ENCODE assay signal across 27 mouse cellular contexts in genomic region chr4:45402281-45402680, GRCm38 (mm10). TPM values are rescaled to one million over a fixed set of nuclear protein-coding genes. Genes with fewer than 3 reads are reported as not detected.
A peak's percentile ranks its signal among the peaks of the same experiment; 100 is the strongest.
DNase-seq lines count a peak whose midpoint lies in the region; ATAC-seq and TF ChIP-seq lines count a peak whose summit lies in the region.
"Had no signal": no experiment of that assay in that cellular context is flagged by ENCODE, and none has a peak within 500 bp of the region (broad histone marks: within the 10 kb centered on the region; RNA-seq: fewer than 3 reads in every experiment).

No protein-coding gene starts in this region.

- no peak for TF ChIP-seq EP300 in heart, postnatal 0 days (IDR thresholded peaks at IDR 0.05; ENCODE audit: low read depth)
- TF ChIP-seq EP300 in MEL (IDR thresholded peaks at IDR 0.05; ENCODE audit: low read depth in 1 of 2, low read length in 2 of 2): no peak

- no peaks in the 10 kb centered on the region for H3K9me3 ChIP-seq in heart, postnatal 0 days (replicated peaks; ENCODE audit: control insufficient read depth, low read length)
- no peaks in the 10 kb centered on the region for H3K9me3 ChIP-seq in MEL (replicated peaks; ENCODE audit: insufficient read depth, low read length)
- H3K9me3 ChIP-seq in liver, embryonic 16.5 days (replicated peaks; ENCODE audit: control insufficient read depth, low read length): no peaks in the 10 kb centered on the region
- no peaks in the 10 kb centered on the region for H3K9me3 ChIP-seq in hindbrain, embryonic 12.5 days (replicated peaks)
- H3K9me3 ChIP-seq: forebrain, embryonic 10.5 days; forebrain, embryonic 15.5 days; hindbrain, embryonic 10.5 days; limb, embryonic 10.5 days; limb, embryonic 15.5 days; lung, embryonic 15.5 days; neural tube, embryonic 12.5 days had no signal

- no peak for TF ChIP-seq CTCF in heart, postnatal 0 days (IDR thresholded peaks at IDR 0.05; ENCODE audit: low read depth)
- TF ChIP-seq CTCF in MEL (IDR thresholded peaks at IDR 0.05 in 2 of 3, conservative IDR thresholded peaks at IDR 0.05 in 1 of 3; ENCODE audit: control insufficient read depth in 1 of 3, insufficient read depth in 1 of 3, low read depth in 2 of 3, low read length in 3 of 3, poor library complexity in 1 of 3, severe bottlenecking in 1 of 3): no peak
- no peak for TF ChIP-seq CTCF in bone marrow, adult 2 months (IDR thresholded peaks at IDR 0.05; ENCODE audit: control insufficient read depth, insufficient read depth, low read length)

- WGBS in heart, postnatal 0 days: 88% methylated on average over 4 of the region's 4 CpGs
- 51% methylated on average over 4 of the region's 4 CpGs for WGBS in bone marrow, adult 2 months
- 54% methylated on average over 4 of the region's 4 CpGs for WGBS in liver, embryonic 16.5 days (ENCODE audit: insufficient replicate concordance)
- 92% methylated on average over 4 of the region's 4 CpGs for WGBS in hindbrain, embryonic 12.5 days

- no peak for TF ChIP-seq RAD21 in MEL (IDR thresholded peaks at IDR 0.05; ENCODE audit: low read depth, low read length)

- no peak overlapping the region for H3K4me2 ChIP-seq in heart, postnatal 0 days (ENCODE audit: low read depth, low read length)
- H3K4me2 ChIP-seq in liver, embryonic 16.5 days (ENCODE audit: low read depth, low read length): peak overlapping the region; percentile 54
- H3K4me2 ChIP-seq in hindbrain, embryonic 12.5 days (replicated peaks): no peak overlapping the region
- H3K4me2 ChIP-seq: forebrain, embryonic 15.5 days; limb, embryonic 15.5 days; lung, embryonic 15.5 days; midbrain, embryonic 11.5 days; neural tube, embryonic 12.5 days had no signal

- peaks cover 61% of the 10 kb centered on the region for H3K36me3 ChIP-seq in heart, postnatal 0 days (replicated peaks; ENCODE audit: control insufficient read depth, insufficient read depth, low read length)
- H3K36me3 ChIP-seq in MEL (ENCODE audit: control insufficient read depth in 1 of 2, insufficient read depth in 2 of 2, low read length in 2 of 2): peaks cover 14 to 32% of the 10 kb centered on the region in 2 experiments
- H3K36me3 ChIP-seq in liver, embryonic 16.5 days (ENCODE audit: control insufficient read depth, insufficient read depth): peaks cover 52% of the 10 kb centered on the region
- peaks cover 68% of the 10 kb centered on the region for H3K36me3 ChIP-seq in hindbrain, embryonic 12.5 days

- no peak for DNase-seq in heart, postnatal 0 days (ENCODE audit: low spot score)
- no peak for DNase-seq in heart, postnatal 25 days (ENCODE audit: low spot score)
- no peak for DNase-seq in MEL (ENCODE audit: low read depth, low spot score)
- DNase-seq in B cell, adult 2 months: no peak
- no peak for DNase-seq in right cerebral cortex, postnatal 14 days
- DNase-seq: adrenal gland, postnatal 25 days; cerebellum, adult 18-20 months; cerebellum, postnatal 25 days; kidney, adult 8-10 months; kidney, postnatal 10 days; layer of hippocampus, postnatal 36 days; right cerebral cortex, adult 18-20 months had no signal

- H3K4me3 ChIP-seq in heart, postnatal 0 days (ENCODE audit: low read depth, low read length): no peak overlapping the region
- H3K4me3 ChIP-seq in MEL (ENCODE audit: control insufficient read depth in 1 of 2, insufficient read depth in 1 of 2, low read depth in 2 of 2, low read length in 2 of 2): peak overlapping the region in 1 of 2 experiments; percentile 13; a peak in 1 of 4 replicates
- peak overlapping the region; percentile 23 for H3K4me3 ChIP-seq in bone marrow, adult 2 months (replicated peaks; ENCODE audit: control insufficient read depth, low read depth, low read length)
- H3K4me3 ChIP-seq in liver, embryonic 16.5 days (ENCODE audit: low read depth, low read length): peak overlapping the region; percentile 40
- no peak overlapping the region for H3K4me3 ChIP-seq in hindbrain, embryonic 12.5 days
- H3K4me3 ChIP-seq: forebrain, embryonic 10.5 days; forebrain, embryonic 15.5 days; heart, adult 2 months; hindbrain, embryonic 10.5 days; limb, embryonic 10.5 days; limb, embryonic 15.5 days; lung, embryonic 15.5 days; neural tube, embryonic 12.5 days had no signal

- intact Hi-C loops in heart, postnatal 25 days (cut with DNase I): loop anchor here (10.0 kb wide), 1 partner anchor 317 kb away; the partner anchor contains the start of gene Fbxo10

- no peaks in the 10 kb centered on the region for H3K27me3 ChIP-seq in heart, postnatal 0 days (ENCODE audit: control insufficient read depth, insufficient read depth, low read length)
- no peaks in the 10 kb centered on the region for H3K27me3 ChIP-seq in MEL (ENCODE audit: control insufficient read depth in 1 of 2, insufficient read depth in 2 of 2, low read length in 2 of 2)
- no peaks in the 10 kb centered on the region for H3K27me3 ChIP-seq in liver, embryonic 16.5 days (ENCODE audit: control insufficient read depth, insufficient read depth, low read depth, low read length)
- H3K27me3 ChIP-seq in hindbrain, embryonic 12.5 days: no peaks in the 10 kb centered on the region
- H3K27me3 ChIP-seq: forebrain, embryonic 15.5 days; limb, embryonic 15.5 days; lung, embryonic 15.5 days; neural tube, embryonic 12.5 days; Patski had no signal

- peak overlapping the region; percentile 23; the same call in 1 of the 2 replicates for H3K27ac ChIP-seq in heart, postnatal 0 days (ENCODE audit: low read depth)
- H3K27ac ChIP-seq in MEL (ENCODE audit: control insufficient read depth, low read depth, low read length): peak overlapping the region; percentile 62
- H3K27ac ChIP-seq in bone marrow, adult 2 months (ENCODE audit: control insufficient read depth, insufficient read depth, low read depth, low read length, poor library complexity): peak overlapping the region; percentile 68; the same call in 1 of the 2 replicates
- H3K27ac ChIP-seq in liver, embryonic 16.5 days (ENCODE audit: low read length): peak overlapping the region; percentile 96
- no peak overlapping the region for H3K27ac ChIP-seq in hindbrain, embryonic 12.5 days
- H3K27ac ChIP-seq: forebrain, embryonic 10.5 days; forebrain, embryonic 15.5 days; heart, adult 2 months; hindbrain, embryonic 10.5 days; limb, embryonic 10.5 days; limb, embryonic 15.5 days; neural tube, embryonic 12.5 days had no signal

- peaks cover 26% of the 10 kb centered on the region for H3K4me1 ChIP-seq in heart, postnatal 0 days (ENCODE audit: control insufficient read depth, insufficient read depth)
- H3K4me1 ChIP-seq in MEL (ENCODE audit: control insufficient read depth in 1 of 2, insufficient read depth in 2 of 2, low read length in 2 of 2): peaks cover 10 to 36% of the 10 kb centered on the region in 2 experiments
- peaks cover 2% of the 10 kb centered on the region for H3K4me1 ChIP-seq in bone marrow, adult 2 months (ENCODE audit: control insufficient read depth, insufficient read depth, low read length)
- H3K4me1 ChIP-seq in liver, embryonic 16.5 days (ENCODE audit: control insufficient read depth, low read depth, low read length): peaks cover 50% of the 10 kb centered on the region
- peaks cover 17% of the 10 kb centered on the region for H3K4me1 ChIP-seq in hindbrain, embryonic 12.5 days

- H3K9ac ChIP-seq in heart, postnatal 0 days (replicated peaks; ENCODE audit: low read depth, low read length): no peak overlapping the region
- H3K9ac ChIP-seq in MEL (ENCODE audit: control insufficient read depth, low read depth, low read length, poor library complexity, severe bottlenecking): no peak overlapping the region
- peak overlapping the region; percentile 53; the same call in 1 of the 2 replicates for H3K9ac ChIP-seq in liver, embryonic 16.5 days (ENCODE audit: low read depth, low read length)
- H3K9ac ChIP-seq in hindbrain, embryonic 12.5 days: no peak overlapping the region
- H3K9ac ChIP-seq: forebrain, embryonic 15.5 days; limb, embryonic 15.5 days; lung, embryonic 15.5 days; neural tube, embryonic 12.5 days had no signal

- TF ChIP-seq POLR2A in MEL (IDR thresholded peaks at IDR 0.05; ENCODE audit: control insufficient read depth in 1 of 2, insufficient read depth in 1 of 2, low read depth in 1 of 2, low read length in 2 of 2, poor library complexity in 1 of 2): no peak
- TF ChIP-seq POLR2A in bone marrow, adult 2 months (IDR thresholded peaks at IDR 0.05; ENCODE audit: borderline replicate concordance, control insufficient read depth, low read depth, low read length): no peak

- ATAC-seq in heart, postnatal 0 days (ENCODE audit: insufficient read depth, low read depth): no peak
- no peak for ATAC-seq in liver, embryonic 16.5 days (ENCODE audit: low read depth)
- ATAC-seq in hindbrain, embryonic 12.5 days (ENCODE audit: low FRiP score): no peak
- ATAC-seq: forebrain, embryonic 15.5 days; hindbrain, embryonic 16.5 days; midbrain, embryonic 16.5 days; Patski had no signal

- H3K79me2 ChIP-seq in MEL (ENCODE audit: control insufficient read depth, insufficient read depth, low read length, poor library complexity): peaks cover 20% of the 10 kb centered on the region

TF ChIP-seq in MEL, 35 proteins besides CTCF, POLR2A, EP300 and RAD21 (continues in another document):
- TF ChIP-seq NELFE (IDR thresholded peaks at IDR 0.05; ENCODE audit: low read depth, low read length) (no peak), JUND (IDR thresholded peaks at IDR 0.05; ENCODE audit: low read depth, low read length) (no peak)

RNA-seq across cellular contexts. Expression of gene Slc25a51, which starts 6.3 kb away (rescaled TPM):
- 136 and 190 TPM in 2 replicates for total RNA-seq in heart, postnatal 0 days (2014; rRNA removed; ENCODE audit: low replicate concordance)
- 60.9 and 70.1 TPM in 2 replicates for polyA plus RNA-seq in heart, postnatal 0 days (2015; fragmentation: Nextera tagmentation; extraction: Ambion mirVana)
- 100 to 1,000 TPM; 105 to 128 TPM for total RNA-seq in heart, postnatal 25 days (2021)
- total RNA-seq in MEL (2012; rRNA removed): 43.8 and 47.6 TPM in 2 replicates
- polyA plus RNA-seq in MEL (2012; ENCODE audit: insufficient read depth in 1 of 2, insufficient read length in 2 of 2, low read depth in 1 of 2, low replicate concordance in 2 of 2, missing spikeins in 1 of 2): 100 to 1,000 TPM in 1 of 2 experiments, 10 to 100 TPM in 1; 47.5 to 395 TPM
- 97.1 and 115 TPM in 2 replicates for polyA plus RNA-seq in bone marrow, adult 2 months (2011; ENCODE audit: insufficient read depth, insufficient read length, low replicate concordance, missing spikeins)
- polyA plus RNA-seq in liver, embryonic 16.5 days (2015; fragmentation: Nextera tagmentation; extraction: Ambion mirVana): 76.1 and 79.3 TPM in 2 replicates
- polyA plus RNA-seq in hindbrain, embryonic 12.5 days (2016; fragmentation: Nextera tagmentation; extraction: Ambion mirVana): 78.7 and 82.7 TPM in 2 replicates

RNA-seq across cellular contexts. Expression of gene Exosc3, which starts 59.7 kb away (rescaled TPM):
- total RNA-seq in heart, postnatal 0 days (2014; rRNA removed; ENCODE audit: low replicate concordance): 20.6 and 29.2 TPM in 2 replicates
- polyA plus RNA-seq in heart, postnatal 0 days (2015; fragmentation: Nextera tagmentation; extraction: Ambion mirVana): 24.2 and 25.8 TPM in 2 replicates
- total RNA-seq in heart, postnatal 25 days (2021): 10 to 100 TPM; 12.6 to 14.2 TPM
- 174 and 184 TPM in 2 replicates for total RNA-seq in MEL (2012; rRNA removed)
- polyA plus RNA-seq in MEL (2012; ENCODE audit: insufficient read depth in 1 of 2, insufficient read length in 2 of 2, low read depth in 1 of 2, low replicate concordance in 2 of 2, missing spikeins in 1 of 2): 100 to 1,000 TPM in 1 of 2 experiments, not detected in 1; 166 TPM
- polyA plus RNA-seq in bone marrow, adult 2 months (2011; ENCODE audit: insufficient read depth, insufficient read length, low replicate concordance, missing spikeins): 26.6 and 43.1 TPM in 2 replicates
- 39.7 and 42.7 TPM in 2 replicates for polyA plus RNA-seq in liver, embryonic 16.5 days (2015; fragmentation: Nextera tagmentation; extraction: Ambion mirVana)
- polyA plus RNA-seq in hindbrain, embryonic 12.5 days (2016; fragmentation: Nextera tagmentation; extraction: Ambion mirVana): 64.4 and 67.8 TPM in 2 replicates

Comparison
In these comparisons a context has a peak if more than half of its experiments do, and no peak if none do; other contexts are left out.
1. H3K4me3 ChIP-seq: peak in bone marrow, adult 2 months (single experiment) and liver, embryonic 16.5 days (single experiment); none in heart, postnatal 0 days (single experiment) and hindbrain, embryonic 12.5 days (single experiment).